Mouse (Mus musculus): ENCODE results near the gene Ubr2.

Ubr2 gene

DNA sequence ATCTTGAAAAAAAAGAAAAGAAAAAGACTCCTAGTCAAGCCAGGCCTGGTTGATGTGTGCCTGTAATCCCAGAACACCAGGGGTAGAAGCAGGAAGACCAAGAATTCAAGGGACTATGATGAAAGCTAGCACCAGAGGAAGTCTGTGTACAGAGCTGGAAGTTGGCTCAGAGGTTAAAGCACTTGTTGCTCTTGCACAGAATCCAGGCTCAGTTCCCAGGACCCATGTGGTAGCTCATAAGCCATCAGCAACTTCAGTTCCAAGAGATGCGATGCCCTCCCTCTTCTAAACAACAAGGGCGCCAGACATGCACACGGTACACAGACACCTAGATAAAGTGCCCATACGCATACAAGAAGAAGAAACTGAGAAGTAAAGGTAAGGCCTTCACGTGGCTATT lies 8.0 kb downstream of the Ubr2 start:
- no peak for DNase-seq

DNA sequence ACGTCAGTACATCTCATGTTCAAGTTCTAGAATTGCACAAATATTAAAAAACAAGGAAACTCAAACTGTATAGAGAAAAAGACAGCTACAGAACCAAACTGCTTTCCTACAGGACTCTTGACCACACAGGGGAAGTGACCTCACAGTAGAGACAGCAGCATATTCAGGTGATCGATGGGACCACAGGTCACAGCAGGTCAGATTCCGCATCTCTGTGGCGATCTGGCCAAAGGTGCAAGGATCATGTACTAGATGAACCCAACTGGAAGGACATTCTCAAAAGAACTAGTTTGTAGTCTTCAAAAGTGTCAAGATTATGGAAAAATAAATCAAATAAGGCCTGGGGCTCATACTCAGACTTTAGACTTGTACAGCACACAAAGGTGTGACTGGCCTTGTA lies 11.5 kb downstream of the Ubr2 start:
- DNase-seq, result no peak

DNA sequence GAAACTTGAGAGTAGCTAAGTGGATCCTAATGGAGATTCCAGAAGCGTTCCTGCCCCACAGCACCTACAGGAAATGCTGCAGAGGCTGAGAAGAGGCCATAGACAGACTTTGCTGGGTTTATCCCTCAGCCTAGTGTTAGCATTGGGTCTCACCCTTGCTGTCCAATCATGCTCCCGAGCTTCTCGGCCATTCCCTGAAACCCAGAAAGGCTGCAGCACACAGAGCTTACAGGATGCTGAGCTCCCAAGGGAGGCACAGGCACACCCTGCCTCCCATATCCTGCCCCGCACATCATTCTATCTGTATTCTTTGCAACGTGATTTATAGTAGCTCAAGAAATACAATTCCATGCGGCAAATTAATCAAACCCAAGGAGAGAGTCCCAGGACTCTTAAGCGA lies 13.9 kb downstream of the Ubr2 start:
- no peak for DNase-seq

DNA sequence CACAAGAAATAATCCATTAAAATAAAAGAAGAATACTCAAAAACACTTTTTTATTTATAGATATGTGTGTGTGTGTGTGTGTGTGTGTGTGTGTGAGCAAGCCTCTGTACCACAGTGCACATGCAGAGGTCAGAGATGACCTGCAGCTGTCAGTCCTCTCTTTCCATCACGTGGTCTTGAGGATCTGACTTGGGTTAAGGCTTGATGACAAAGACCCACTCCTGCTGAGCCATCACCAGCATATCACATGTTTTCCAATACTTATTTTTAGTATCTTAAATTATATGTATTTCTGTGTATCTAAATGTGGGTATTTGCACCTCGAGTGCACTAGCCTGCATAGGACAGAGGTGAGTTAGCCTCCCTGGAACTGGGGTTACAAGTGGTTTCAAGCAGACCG lies 14.7 kb downstream of the Ubr2 start:
- no peak for DNase-seq

DNA sequence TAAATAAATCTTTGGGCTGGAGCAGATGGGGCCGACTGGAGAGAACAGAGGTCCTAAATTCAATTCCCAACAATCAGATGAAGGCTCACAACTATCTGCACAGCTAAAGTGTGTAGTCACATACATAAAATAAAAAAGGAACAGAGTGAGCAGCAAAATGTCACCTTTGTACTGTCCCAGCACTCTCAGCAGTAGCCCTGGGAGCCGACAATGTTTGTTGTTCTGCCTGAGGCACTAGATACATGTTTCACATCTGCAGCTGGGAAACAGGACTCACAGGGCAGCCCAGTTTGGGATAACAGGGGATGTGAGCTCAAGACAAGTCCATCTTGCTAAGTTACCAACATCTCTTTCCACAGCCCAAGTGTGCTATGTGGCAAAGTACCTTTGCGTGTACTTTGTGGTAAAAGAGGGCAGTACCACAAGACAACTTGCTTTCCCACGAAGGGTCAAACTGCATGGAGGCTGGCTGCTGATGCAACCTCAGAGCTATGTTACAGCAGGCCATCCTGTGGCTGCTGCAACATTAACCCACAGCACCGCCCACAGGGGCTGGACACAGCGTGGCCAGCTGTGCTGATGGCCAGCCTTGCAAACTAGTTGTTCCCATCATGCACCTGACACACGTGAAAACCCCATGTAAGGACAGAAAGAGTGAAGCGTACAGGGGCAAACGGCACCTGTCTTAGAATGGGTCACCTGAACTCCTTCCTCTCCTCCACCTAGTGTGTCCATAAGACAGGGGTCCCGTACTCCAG lies 15.5 kb downstream of the Ubr2 start:
- DNase-seq, result peak; percentile 29

GRCm38 (mm10) chr17:46993625-46994024 lies 16.7 kb downstream of the Ubr2 start:
- no peak for DNase-seq

GRCm38 (mm10) chr17:46987631-46988030 lies 22.7 kb downstream of the Ubr2 start:
- DNase-seq, result no peak

DNA sequence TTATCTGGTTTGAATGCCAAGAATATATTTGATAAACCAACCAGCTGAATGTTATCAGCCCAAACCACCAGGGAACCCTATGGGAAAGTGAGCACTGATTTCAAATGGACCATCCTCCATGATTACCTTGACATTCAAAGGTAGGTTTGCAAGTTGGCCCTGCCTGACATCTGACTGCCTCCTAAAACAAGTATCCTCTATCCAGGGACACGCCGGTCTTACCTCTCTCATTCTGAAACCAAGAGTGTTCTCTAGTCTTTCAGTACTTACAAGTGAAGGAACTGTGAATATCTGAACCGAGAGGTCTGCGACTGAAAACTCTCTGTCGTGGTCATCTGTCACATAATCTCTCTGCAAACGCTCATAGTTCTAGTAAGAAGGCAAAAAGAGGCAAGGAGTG lies 30.3 kb downstream of the Ubr2 start:
- DNase-seq, result no peak

GRCm38 (mm10) chr17:46975183-46975582 lies 35.2 kb downstream of the Ubr2 start:
- DNase-seq, result peak; percentile 55

GRCm38 (mm10) chr17:46972603-46973002 lies 37.8 kb downstream of the Ubr2 start:
- DNase-seq, result no peak

GRCm38 (mm10) chr17:46966892-46967291 lies 43.5 kb downstream of the Ubr2 start:
- no peak for DNase-seq

DNA sequence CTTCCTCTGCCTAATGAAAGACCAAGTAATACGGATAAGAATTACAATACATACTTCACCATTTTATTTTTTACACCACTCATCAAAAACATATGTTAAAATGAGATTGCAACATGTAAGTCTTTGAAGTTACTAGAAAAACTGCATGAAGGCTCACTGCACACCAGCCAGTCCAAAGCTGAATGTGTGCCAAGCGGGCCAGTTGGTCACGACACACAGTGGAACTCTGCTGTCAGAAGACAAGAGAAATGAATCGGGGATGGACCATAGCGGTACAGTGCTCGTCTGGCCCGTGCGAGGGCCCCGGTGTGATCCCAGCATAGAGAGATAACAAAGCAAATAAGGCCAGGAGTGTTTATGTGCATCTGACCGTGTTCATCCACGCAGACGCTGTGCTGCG lies 47.2 kb downstream of the Ubr2 start:
- DNase-seq, result no peak

GRCm38 (mm10) chr17:46962153-46962552 lies 48.2 kb downstream of the Ubr2 start:
- no peak for DNase-seq

GRCm38 (mm10) chr17:46960216-46960615 lies 50.1 kb downstream of the Ubr2 start:
- no peak for DNase-seq

- peak; percentile 5 for DNase-seq
These were observed 52.3 kb downstream of the Ubr2 start for GRCm38 (mm10) chr17:46958045-46958444.

GRCm38 (mm10) chr17:46946276-46946675 lies 64.1 kb downstream of the Ubr2 start:
- DNase-seq, result no peak

DNA sequence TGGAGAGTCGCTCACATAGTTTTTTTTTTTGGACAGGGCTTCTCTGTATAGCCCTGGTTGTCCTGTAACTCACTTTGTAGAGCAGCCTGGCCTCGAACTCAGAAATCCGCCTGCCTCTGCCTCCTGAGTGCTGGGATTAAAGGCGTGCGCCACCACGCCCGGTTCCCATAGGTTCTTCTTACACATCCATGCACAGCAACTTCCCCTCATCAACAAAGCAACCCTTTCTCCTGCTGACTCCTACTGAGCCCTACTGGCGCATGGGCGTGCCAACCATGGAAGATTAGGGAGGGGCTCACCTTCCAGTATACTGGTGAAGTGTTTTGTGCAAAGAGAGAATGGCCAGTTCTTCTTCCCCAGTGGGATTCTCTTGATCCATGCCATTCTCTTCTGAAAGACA lies 67.9 kb downstream of the Ubr2 start:
- no peak for DNase-seq

DNA sequence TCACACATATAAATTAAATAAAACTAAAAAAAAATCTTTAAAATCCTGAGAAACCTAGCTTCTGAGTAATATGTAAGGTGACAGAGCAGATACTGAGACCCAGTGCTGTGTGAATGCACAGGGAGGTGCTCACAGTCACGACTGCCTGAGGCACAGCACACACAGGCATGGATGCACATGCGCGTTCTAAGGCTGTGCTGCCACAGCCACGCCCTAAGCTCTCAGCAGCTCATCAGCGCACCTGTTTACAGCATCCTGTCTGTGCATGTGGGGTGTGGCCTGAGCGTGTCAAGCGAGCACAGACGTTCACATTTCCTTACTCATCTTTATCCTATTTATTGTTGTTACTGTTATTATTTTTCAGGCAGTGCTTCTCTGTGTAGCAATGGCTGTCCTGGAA lies 69.9 kb downstream of the Ubr2 start:
- DNase-seq, result no peak

DNA sequence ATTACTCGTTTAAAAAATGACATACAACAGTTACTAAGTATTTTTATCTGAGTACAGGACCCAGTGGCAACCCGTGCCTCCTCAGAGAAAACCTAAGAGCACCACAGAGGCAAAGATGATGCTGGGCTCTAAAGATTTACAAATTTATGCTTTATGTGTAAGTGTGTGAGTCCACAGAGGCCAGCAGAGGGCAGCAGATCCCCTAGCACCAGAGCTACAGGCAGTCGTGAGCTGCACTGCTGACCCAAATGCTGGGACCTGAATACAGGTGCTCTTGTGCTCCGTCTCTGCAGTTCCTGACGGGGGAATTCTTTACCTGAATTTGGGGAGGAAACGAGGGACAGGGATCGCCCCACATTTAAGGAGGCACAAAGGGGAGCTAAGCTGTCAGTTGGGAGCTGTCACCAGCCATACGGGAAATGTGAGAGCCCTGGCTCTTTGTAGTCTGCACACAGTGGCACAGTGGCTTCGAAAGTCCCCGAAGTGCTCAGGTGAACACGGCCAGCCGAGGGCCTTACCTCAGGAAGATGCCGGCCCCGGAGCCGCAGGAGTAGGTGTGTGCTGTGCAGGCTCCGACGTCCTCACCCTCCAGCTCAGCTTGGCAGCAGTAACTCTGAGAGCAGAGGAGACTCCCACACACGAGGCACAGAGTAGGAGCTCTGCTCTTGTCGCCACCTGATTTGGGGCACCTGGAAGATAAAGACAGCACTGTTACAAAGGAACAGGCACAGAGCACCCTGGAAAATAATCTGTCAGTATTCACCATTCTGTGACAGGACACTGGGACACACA lies 76.6 kb downstream of the Ubr2 start:
- peak; percentile 75 for DNase-seq

DNA sequence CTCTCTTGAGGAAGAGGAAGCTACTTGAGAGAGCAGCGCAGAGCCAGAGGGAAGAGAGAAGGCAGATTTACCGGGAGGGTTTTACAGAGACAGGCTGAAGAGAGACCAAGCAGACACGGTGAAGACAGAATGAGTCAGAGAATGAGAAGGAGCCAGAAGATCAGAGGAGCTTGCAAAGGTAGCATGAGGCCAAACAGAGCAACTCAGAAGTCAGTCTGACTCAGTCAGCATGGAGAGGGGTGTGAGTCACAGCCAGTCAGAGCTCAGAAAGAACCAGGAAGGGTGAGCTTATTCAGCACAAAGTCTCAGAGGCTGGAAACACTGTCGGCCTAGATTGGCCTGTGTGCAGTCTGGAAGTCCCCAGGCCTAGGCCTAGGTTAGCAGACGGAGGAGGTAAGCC lies 77.4 kb downstream of the Ubr2 start:
- no peak for DNase-seq

- no peak for DNase-seq
These were observed 80.5 kb downstream of the Ubr2 start for GRCm38 (mm10) chr17:46929897-46930296.

- DNase-seq, result no peak
These were observed 81.1 kb downstream of the Ubr2 start for GRCm38 (mm10) chr17:46929277-46929676.

- DNase-seq, result no peak
These were observed 82.6 kb downstream of the Ubr2 start for GRCm38 (mm10) chr17:46927781-46928180.

GRCm38 (mm10) chr17:46926941-46927340 lies 83.4 kb downstream of the Ubr2 start:
- DNase-seq, result no peak

GRCm38 (mm10) chr17:46926192-46926591 lies 84.2 kb downstream of the Ubr2 start:
- DNase-seq, result no peak
